Mouse (Mus musculus): ENCODE data around the gene Actr1a. TPM values are rescaled to one million over a fixed set of nuclear protein-coding genes. Genes with fewer than 3 reads are reported as not detected.
A peak's percentile ranks its signal among the peaks of the same experiment; 100 is the strongest.

The Actr1a gene
- total RNA-seq, 2 experiments from 2014 or later = 59.8 to 61.0 TPM

- H3K4me3 ChIP-seq = no peak overlapping the region
- H3K27ac ChIP-seq = no peak overlapping the region
- intact Hi-C loops (cut with DNase I) = no loop called here
- TF ChIP-seq CTCF (IDR thresholded peaks at IDR 0.05) = no peak
- DNase-seq = no peak
Observed at GRCm38 (mm10) chr19:46362104-46362503, 33.4 kb downstream of the Actr1a start.

- no peak for DNase-seq
Observed at GRCm38 (mm10) chr19:46358381-46358780, 37.2 kb downstream of the Actr1a start.

GRCm38 (mm10) chr19:46357344-46358280, 37.9 kb downstream of the Actr1a start:
- no peak for TF ChIP-seq CTCF (IDR thresholded peaks at IDR 0.05)
- H3K27ac ChIP-seq = peak overlapping the region; percentile 66
- intact Hi-C loops (cut with DNase I) = loop anchor here (2.0 kb wide), 1 partner anchor 19 kb away; the partner anchor contains the start of gene Cuedc2
- DNase-seq = no peak
- peak overlapping the region; percentile 77 for H3K4me3 ChIP-seq

More at GRCm38 (mm10) chr19:46358381-46358780, 37.2 kb downstream of the Actr1a start:
- intact Hi-C loops (cut with DNase I) = no loop called here
- Histone ChIP-seq H3K4me3 (peak overlapping the region; percentile 77; the same call in 1 of the 2 replicates), H3K27ac (no peak overlapping the region)
- TF ChIP-seq CTCF (IDR thresholded peaks at IDR 0.05) = no peak

- Histone ChIP-seq H3K27ac (peak overlapping the region; percentile 66), H3K4me3 (peak overlapping the region; percentile 77)
- intact Hi-C loops (cut with DNase I) = loop anchor here (2.0 kb wide), 1 partner anchor 18 kb away; the partner anchor contains the start of gene Cuedc2
- peak; percentile 90 for DNase-seq
- TF ChIP-seq CTCF (IDR thresholded peaks at IDR 0.05) = no peak
Observed at GRCm38 (mm10) chr19:46356701-46357138, 38.8 kb downstream of the Actr1a start.

- DNase-seq = no peak
- intact Hi-C loops (cut with DNase I) = no loop called here
- peak within 1 kb of the TSS; percentile 86 for H3K27ac ChIP-seq
- no peak for TF ChIP-seq CTCF (IDR thresholded peaks at IDR 0.05)
- peak within 1 kb of the TSS; percentile 92 for H3K4me3 ChIP-seq
Observed at GRCm38 (mm10) chr19:46350168-46350932, 45.2 kb downstream of the Actr1a start, which contains the start of gene 2310034G01Rik. Gene 2310034G01Rik (minus strand): TSS chr19:46350302.

- no peak for TF ChIP-seq CTCF (IDR thresholded peaks at IDR 0.05)
- intact Hi-C loops (cut with DNase I) = no loop called here
- peak overlapping the region; percentile 92 for H3K4me3 ChIP-seq
- no peak for DNase-seq
- peak overlapping the region; percentile 86 for H3K27ac ChIP-seq
Observed at GRCm38 (mm10) chr19:46349550-46349949, 46.0 kb downstream of the Actr1a start.

- intact Hi-C loops (cut with DNase I) = no loop called here
Observed at GRCm38 (mm10) chr19:46348761-46349458, 46.6 kb downstream of the Actr1a start.

GRCm38 (mm10) chr19:46347936-46348668, 47.4 kb downstream of the Actr1a start:
- peak overlapping the region; percentile 92 for H3K4me3 ChIP-seq
- intact Hi-C loops (cut with DNase I) = no loop called here
- no peak for DNase-seq

More at GRCm38 (mm10) chr19:46348761-46349458, 46.6 kb downstream of the Actr1a start:
- TF ChIP-seq CTCF (IDR thresholded peaks at IDR 0.05) = no peak; the same call in 1 of the 2 replicates
- peak overlapping the region; percentile 86 for H3K27ac ChIP-seq
- DNase-seq = peak; percentile 90
- H3K4me3 ChIP-seq = peak overlapping the region; percentile 92

GRCm38 (mm10) chr19:46347146-46347545, 48.4 kb downstream of the Actr1a start:
- intact Hi-C loops (cut with DNase I) = no loop called here
- H3K27ac ChIP-seq = no peak overlapping the region
- TF ChIP-seq CTCF (IDR thresholded peaks at IDR 0.05) = no peak
- no peak for DNase-seq
- no peak overlapping the region for H3K4me3 ChIP-seq

More at GRCm38 (mm10) chr19:46347936-46348668, 47.4 kb downstream of the Actr1a start:
- peak overlapping the region; percentile 86 for H3K27ac ChIP-seq
- no peak for TF ChIP-seq CTCF (IDR thresholded peaks at IDR 0.05)

- DNase-seq = no peak
- H3K27ac ChIP-seq = no peak overlapping the region
- TF ChIP-seq CTCF (IDR thresholded peaks at IDR 0.05) = no peak
- no peak overlapping the region for H3K4me3 ChIP-seq
- intact Hi-C loops (cut with DNase I) = no loop called here
Observed at GRCm38 (mm10) chr19:46344710-46345419, 50.7 kb downstream of the Actr1a start.
